Mouse (Mus musculus): ENCODE measurements around the gene Shb.

The Shb gene

GRCm38 (mm10) chr4:45528355-45529198, 3.7 kb downstream of the Shb start:
- DNase-seq (ENCODE audit: inconsistent age in 2 of 2, low spot score in 1 of 2): peak in 1 of 2 experiments; percentile 86

DNA sequence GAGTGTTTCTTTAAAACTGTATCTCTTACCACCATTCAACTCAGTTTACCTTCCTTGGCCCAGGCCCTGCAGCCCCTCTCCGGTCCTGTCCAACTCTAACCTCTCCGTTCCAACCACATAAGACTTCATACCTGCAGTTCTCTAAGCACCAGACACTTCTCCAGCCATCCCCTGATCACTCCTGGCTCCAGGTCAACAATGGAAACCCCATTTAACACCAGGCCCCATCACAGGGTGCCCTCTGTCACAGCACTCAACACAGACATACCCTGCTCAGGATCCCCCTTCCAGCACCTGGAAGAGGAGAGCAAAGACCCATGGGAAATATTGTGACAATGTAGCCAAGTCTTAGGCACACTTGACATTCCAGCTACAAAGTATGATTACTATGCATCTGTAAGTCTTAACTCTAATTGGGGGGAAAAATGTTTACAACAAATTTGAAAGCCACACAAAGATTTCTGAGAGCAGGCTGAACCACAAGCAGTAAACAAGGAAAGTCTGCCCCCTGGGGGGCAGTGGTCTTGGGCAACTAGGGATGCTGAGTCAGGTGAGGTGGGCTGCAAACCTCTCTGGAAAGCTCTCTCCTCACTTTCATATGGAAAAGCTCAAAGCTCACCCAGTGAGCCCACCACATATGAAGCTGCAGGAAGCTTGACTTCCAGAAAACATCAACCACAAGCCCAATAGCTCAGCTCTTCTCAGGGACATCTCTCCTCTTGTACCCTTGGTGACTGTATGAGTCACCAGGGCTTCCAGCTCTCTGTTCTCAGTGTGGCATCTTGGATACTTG, 4.5 kb downstream of the Shb start:
- DNase-seq (ENCODE audit: inconsistent age in 2 of 2, low spot score in 1 of 2): peak in 1 of 2 experiments; percentile 63

DNA sequence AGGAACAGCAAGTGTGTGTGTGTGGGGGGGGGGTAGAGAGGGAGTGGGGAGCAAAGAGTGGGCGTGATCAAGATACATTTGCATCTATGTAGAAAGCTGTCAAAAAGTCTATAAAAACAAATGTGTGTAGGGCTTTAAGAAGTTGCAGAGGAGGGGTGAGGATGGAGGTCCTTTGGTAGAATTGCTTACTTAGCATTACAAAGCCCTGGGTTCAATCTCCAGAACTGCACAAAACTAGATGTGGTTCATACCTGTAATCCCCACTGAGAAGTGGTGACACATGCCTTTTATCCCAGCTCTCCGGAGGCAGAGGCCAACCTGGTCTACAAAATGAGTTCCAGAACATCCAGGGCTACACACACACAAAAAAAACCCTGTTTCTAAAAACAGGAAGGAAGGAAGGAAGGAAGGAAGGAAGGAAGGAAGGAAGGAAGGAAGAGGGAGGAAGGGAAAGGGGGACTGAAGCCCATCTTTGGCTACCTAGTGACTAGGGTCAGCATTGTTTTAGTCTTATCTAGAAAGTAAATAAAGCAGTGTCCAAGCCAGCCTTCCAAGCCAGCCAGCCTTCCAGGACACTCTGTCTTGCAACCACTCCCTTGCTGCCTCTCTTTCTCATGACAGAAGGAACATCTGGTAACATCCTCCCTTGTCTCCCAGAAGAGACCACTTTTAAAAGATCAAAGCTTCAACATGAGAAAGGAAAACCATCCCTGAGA, 5.3 kb downstream of the Shb start:
- DNase-seq (ENCODE audit: inconsistent age in 2 of 2, low spot score in 1 of 2): no peak

- DNase-seq (ENCODE audit: inconsistent age in 2 of 2, low spot score in 1 of 2): no peak
These were observed 6.1 kb downstream of the Shb start for GRCm38 (mm10) chr4:45526175-45526574.

DNA sequence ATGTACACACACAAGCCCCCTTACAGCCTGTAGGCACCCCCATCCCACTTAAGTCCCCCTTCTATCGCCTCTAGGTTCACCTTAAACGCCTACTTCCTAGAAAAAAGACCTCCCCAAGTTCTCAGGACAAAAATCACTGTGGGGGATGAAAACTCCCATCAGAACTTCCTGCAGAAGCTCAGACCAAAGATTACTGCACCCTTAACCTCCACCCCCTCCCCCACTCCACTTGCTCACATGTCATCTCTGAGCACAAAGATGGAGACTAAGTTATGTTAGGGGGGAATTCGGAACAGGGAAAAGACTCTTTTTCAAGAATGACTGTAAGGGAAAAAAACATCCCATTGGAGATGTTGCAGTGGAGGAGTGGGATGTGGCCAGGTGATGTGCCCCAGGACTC, 6.7 kb downstream of the Shb start:
- DNase-seq (ENCODE audit: inconsistent age in 2 of 2, low spot score in 1 of 2): no peak

- DNase-seq (ENCODE audit: inconsistent age in 2 of 2, low spot score in 1 of 2): no peak
These were observed 7.7 kb downstream of the Shb start for GRCm38 (mm10) chr4:45524602-45525001.

DNA sequence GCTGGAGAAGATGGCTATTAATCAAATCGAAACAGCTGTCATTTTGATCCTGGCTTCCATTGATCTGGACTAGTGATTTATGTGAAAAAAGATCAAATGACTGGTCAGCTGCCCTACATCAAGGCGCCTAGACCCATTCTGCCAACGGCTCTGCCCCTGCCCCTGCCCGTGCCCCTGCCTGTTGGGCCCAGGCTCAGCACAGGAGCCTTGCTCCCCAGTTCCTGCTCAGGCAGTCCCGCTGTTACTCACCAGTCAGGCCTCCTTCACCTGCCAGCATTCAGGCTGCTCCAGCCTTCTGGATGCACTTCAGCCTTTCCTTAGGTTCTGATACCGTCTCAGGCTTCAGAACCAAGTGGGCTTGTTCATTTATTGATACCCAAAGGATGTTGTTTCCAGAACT, 8.9 kb downstream of the Shb start:
- DNase-seq (ENCODE audit: inconsistent age in 2 of 2, low spot score in 1 of 2): peak in 1 of 2 experiments; percentile 75

GRCm38 (mm10) chr4:45522956-45523355, 9.3 kb downstream of the Shb start:
- peak in 1 of 2 experiments; percentile 16 for DNase-seq (ENCODE audit: inconsistent age in 2 of 2, low spot score in 1 of 2)

DNA sequence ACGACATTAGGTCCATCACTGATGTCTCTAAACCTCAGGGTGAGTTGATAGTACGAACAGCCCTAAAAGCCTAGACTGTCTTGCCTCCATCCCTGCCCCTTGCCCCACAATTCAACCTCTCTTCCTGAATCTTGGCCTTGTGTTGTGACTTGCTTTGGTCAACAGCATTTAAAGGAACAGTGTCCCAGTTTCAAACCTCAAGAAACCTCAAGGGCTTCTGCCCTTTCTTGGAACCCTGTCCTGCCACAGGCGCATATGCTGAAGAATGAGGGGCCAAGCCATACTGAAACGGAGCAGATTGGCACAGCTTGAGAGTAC, 9.7 kb downstream of the Shb start:
- DNase-seq (ENCODE audit: inconsistent age in 2 of 2, low spot score in 1 of 2): peak in 1 of 2 experiments; percentile 8

GRCm38 (mm10) chr4:45521705-45522582, 10.3 kb downstream of the Shb start:
- DNase-seq (ENCODE audit: inconsistent age in 2 of 2, low spot score in 1 of 2): peak; percentile 8 to 52

DNA sequence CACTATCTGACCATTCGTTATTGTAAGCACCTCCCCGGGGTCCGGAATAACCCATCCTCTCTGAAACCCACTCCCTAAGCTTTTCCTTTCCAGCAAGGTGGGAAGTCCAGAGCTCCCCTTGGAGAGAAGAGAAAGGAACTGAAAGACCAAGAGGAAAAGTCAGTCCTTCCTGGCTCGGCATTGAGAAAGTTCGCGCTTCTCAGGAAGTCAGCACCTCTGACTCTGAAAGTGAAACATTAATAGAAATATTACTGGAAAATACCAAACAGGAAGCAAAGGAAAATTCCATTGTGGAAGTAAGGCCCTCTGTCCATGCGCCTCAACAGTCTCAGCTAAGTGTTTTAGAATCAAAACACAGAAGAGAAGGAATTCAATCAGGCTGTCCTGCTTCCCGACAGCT, 11.9 kb downstream of the Shb start:
- peak in 1 of 2 experiments; percentile 79 for DNase-seq (ENCODE audit: inconsistent age in 2 of 2, low spot score in 1 of 2)

DNA sequence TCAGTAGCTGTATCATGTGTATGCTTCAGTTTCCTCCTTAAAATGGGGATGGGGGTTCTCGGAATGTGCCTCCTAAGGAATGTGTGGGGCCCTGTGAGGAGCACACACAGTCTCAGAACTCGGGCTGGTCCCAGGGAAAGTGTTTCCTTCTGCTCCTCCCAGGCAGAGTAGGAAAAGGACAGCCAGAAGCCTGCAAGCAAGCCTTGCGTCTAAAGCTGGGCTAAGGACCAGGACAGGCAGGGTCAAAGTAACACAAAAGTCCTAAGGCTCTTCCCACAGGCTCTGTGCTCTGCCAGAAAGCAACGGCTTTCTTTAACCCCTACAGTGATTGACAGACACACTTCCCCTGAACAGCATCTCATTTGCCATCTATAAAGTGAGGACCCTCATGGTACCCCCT, 14.9 kb downstream of the Shb start:
- DNase-seq (ENCODE audit: inconsistent age in 2 of 2, low spot score in 1 of 2): peak; percentile 26 to 66

DNA sequence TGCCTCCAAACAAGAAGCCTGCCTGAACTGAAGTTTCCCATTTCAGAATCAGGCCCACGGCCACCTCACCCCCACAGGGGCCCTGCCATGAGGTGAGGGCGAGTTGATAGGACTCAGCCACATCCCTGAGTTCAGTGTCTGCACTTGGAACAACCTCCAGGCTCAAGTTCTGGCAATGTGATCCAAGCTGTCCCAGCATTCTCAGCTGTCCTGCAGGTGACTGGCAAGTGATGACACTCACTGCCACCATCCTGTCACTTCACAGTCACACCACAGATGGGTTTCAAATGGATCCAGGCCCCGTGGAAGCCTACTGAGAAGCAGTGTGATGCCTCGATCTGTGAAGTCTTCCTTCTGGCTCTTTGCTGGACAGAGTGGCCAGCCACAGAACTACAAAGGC, 16.4 kb downstream of the Shb start:
- DNase-seq (ENCODE audit: inconsistent age in 2 of 2, low spot score in 1 of 2): no peak

GRCm38 (mm10) chr4:45514406-45514805, 17.9 kb downstream of the Shb start:
- no peak for DNase-seq (ENCODE audit: inconsistent age in 2 of 2, low spot score in 1 of 2)

- DNase-seq (ENCODE audit: inconsistent age in 2 of 2, low spot score in 1 of 2): peak; percentile 88 to 95
These were observed 18.4 kb downstream of the Shb start for GRCm38 (mm10) chr4:45513791-45514293.

GRCm38 (mm10) chr4:45513340-45513739, 18.9 kb downstream of the Shb start:
- DNase-seq (ENCODE audit: inconsistent age in 2 of 2, low spot score in 1 of 2): no peak

DNA sequence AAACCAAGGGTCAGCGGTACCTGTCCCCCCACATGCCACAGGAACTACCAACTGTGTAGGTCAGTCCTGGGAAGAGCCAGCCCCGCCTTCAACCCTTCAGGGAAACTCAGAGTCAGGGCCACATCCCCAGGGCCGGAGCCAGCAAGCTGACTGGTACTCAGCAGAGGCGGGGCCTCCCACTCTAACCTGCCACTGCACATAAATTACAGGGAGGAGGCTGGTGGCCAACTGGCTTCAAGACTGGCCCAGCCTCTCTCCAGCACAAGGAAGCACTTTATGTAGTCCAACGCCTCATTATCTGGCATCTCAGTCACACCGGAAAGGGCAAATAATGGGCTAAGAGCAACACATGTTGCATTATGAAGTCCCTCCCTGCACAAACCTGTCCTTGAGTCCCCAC, 22.1 kb downstream of the Shb start:
- DNase-seq (ENCODE audit: inconsistent age in 2 of 2, low spot score in 1 of 2): peak; percentile 92 to 96

- peak in 1 of 2 experiments; percentile 78 for DNase-seq (ENCODE audit: inconsistent age in 2 of 2, low spot score in 1 of 2)
These were observed 22.9 kb downstream of the Shb start for GRCm38 (mm10) chr4:45509416-45509815.

DNA sequence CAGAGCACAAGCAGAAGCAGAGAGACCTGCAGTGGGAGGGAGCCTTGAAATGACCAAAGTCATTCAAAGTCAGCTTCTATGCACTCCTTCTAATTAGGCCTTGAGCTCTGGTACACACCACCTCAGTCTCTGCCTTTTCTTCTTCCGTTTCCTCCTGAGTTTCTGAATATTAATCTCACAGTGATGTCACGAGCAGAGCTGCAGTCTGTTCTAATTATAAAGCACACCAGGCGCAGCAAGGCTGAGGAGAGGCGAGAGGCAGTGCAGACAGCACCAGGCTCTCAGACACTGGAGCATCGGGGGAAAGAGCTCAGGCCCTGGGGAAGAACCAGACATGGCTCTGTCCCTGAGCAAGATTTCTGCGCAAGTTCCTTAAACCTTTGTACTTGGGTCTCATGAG, 23.8 kb downstream of the Shb start:
- DNase-seq (ENCODE audit: inconsistent age in 2 of 2, low spot score in 1 of 2): peak in 1 of 2 experiments; percentile 77

DNA sequence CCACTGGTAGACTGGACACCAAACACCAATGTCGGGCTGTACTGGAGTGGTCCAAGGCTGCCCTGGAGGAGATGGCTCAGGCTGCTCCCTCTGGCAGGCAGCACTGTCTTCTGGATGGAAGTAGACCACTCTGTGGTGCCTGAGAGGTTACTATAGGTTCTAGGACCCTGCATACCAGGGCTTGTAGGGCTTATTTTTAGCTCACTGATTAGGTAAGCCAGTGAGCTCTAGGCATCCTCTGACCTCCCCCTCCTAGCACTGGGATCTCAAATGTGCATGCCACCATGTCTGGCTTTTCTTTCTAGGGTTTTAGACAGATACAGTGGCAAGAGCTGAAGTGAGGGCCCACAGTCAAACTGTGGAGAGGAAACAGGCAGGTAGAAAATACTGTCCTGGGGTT, 24.8 kb downstream of the Shb start:
- DNase-seq (ENCODE audit: inconsistent age in 2 of 2, low spot score in 1 of 2): no peak
